In genomic region chr1:64744616-64745015, GRCm38 (mm10) we compare ENCODE assay signal across 27 mouse cellular contexts. TPM values are rescaled to one million over a fixed set of nuclear protein-coding genes. Genes with fewer than 3 reads are reported as not detected.
DNase-seq lines count a peak whose midpoint lies in the region; ATAC-seq and TF ChIP-seq lines count a peak whose summit lies in the region.
"Had no signal": no experiment of that assay in that cellular context is flagged by ENCODE, and none has a peak within 500 bp of the region (broad histone marks: within the 10 kb centered on the region; RNA-seq: fewer than 3 reads in every experiment).

No protein-coding gene starts in this region.

- no peak for TF ChIP-seq POLR2A in myocyte (IDR thresholded peaks at IDR 0.05; ENCODE audit: insufficient read length, low read depth)

- no peak overlapping the region for H3K4me3 ChIP-seq in heart, embryonic 11.5 days (ENCODE audit: low read depth, low read length)
- no peak overlapping the region for H3K4me3 ChIP-seq in myocyte
- H3K4me3 ChIP-seq: embryonic facial prominence, embryonic 13.5 days; embryonic facial prominence, embryonic 15.5 days; erythroblast, embryonic 14.5 days; forebrain, embryonic 10.5 days; forebrain, embryonic 12.5 days had no signal

- ATAC-seq in heart, embryonic 11.5 days (replicated peaks; ENCODE audit: insufficient number of reproducible peaks, low FRiP score, low TSS enrichment): no peak
- ATAC-seq: CD4-positive, CD25-positive, alpha-beta regulatory T cell, adult 4 months; forebrain, embryonic 14.5 days; forebrain, embryonic 16.5 days had no signal

- H3K9ac ChIP-seq in heart, embryonic 11.5 days (ENCODE audit: low read depth, low read length): no peak overlapping the region
- H3K9ac ChIP-seq: embryonic facial prominence, embryonic 13.5 days; embryonic facial prominence, embryonic 15.5 days; forebrain, embryonic 12.5 days had no signal

- H3K4me1 ChIP-seq in heart, embryonic 11.5 days (ENCODE audit: control insufficient read depth, insufficient read depth, low read length): no peaks in the 10 kb centered on the region
- H3K4me1 ChIP-seq: embryonic facial prominence, embryonic 13.5 days; embryonic facial prominence, embryonic 15.5 days; forebrain, embryonic 10.5 days; forebrain, embryonic 12.5 days had no signal

- H3K4me2 ChIP-seq in heart, embryonic 11.5 days: no peak overlapping the region
- H3K4me2 ChIP-seq in myocyte (ENCODE audit: low read depth): peak overlapping the region; percentile 7
- H3K4me2 ChIP-seq: embryonic facial prominence, embryonic 13.5 days; embryonic facial prominence, embryonic 15.5 days; forebrain, embryonic 12.5 days had no signal

- H3K27ac ChIP-seq in heart, embryonic 11.5 days (ENCODE audit: low read depth, low read length): no peak overlapping the region
- H3K27ac ChIP-seq: embryonic facial prominence, embryonic 13.5 days; embryonic facial prominence, embryonic 15.5 days; forebrain, embryonic 10.5 days; forebrain, embryonic 12.5 days had no signal

- no peak overlapping the region for H3ac ChIP-seq in myocyte (ENCODE audit: control insufficient read depth, insufficient read length)

- H3K27me3 ChIP-seq in heart, embryonic 11.5 days (ENCODE audit: control insufficient read depth, insufficient read depth, low read length): no peaks in the 10 kb centered on the region
- H3K27me3 ChIP-seq in myocyte (ENCODE audit: control insufficient read depth, insufficient read depth, insufficient read length): no peaks in the 10 kb centered on the region
- H3K27me3 ChIP-seq: CH12.LX; embryonic facial prominence, embryonic 13.5 days; embryonic facial prominence, embryonic 15.5 days had no signal

- DNase-seq in heart, adult 11 months: peak; percentile 49
- peak; percentile 39 for DNase-seq in NIH3T3 (ENCODE audit: low read depth)
- no peak for DNase-seq in right cerebral cortex, adult 18-20 months
- DNase-seq in kidney, adult 9 months: no peak
- DNase-seq: adrenal gland, adult 2 months; adrenal gland, postnatal 10 days; adrenal gland, postnatal 25 days; B cell, adult 2 months; cerebellum, adult 11 months; cerebellum, adult 18-20 months; cerebellum, adult 8-10 months; cerebellum, adult 9-11 months; cerebellum, postnatal 14 days; cerebellum, postnatal 36 days; embryo, embryonic 11 days had no signal

- H3K79me2 ChIP-seq in myocyte (ENCODE audit: control insufficient read depth, insufficient read depth): no peaks in the 10 kb centered on the region

- H3K9me3 ChIP-seq in heart, embryonic 11.5 days (replicated peaks; ENCODE audit: control insufficient read depth, low read length): no peaks in the 10 kb centered on the region
- H3K9me3 ChIP-seq: embryonic facial prominence, embryonic 13.5 days; embryonic facial prominence, embryonic 15.5 days; forebrain, embryonic 10.5 days; forebrain, embryonic 12.5 days; G1E had no signal

- no peaks in the 10 kb centered on the region for H3K36me3 ChIP-seq in heart, embryonic 11.5 days (ENCODE audit: control insufficient read depth, insufficient read depth, low read length)
- H3K36me3 ChIP-seq in myocyte (ENCODE audit: control insufficient read depth, insufficient read depth): no peaks in the 10 kb centered on the region
- H3K36me3 ChIP-seq: embryonic facial prominence, embryonic 13.5 days; embryonic facial prominence, embryonic 15.5 days; forebrain, embryonic 10.5 days; forebrain, embryonic 12.5 days; G1E had no signal

TF ChIP-seq in myocyte, 11 proteins besides CTCF, POLR2A, EP300 and RAD21:
- TF ChIP-seq REST (IDR thresholded peaks at IDR 0.05; ENCODE audit: insufficient read depth, insufficient read length) (no peak), E2F4 (IDR thresholded peaks at IDR 0.05; ENCODE audit: insufficient read depth) (no peak), USF1 (IDR thresholded peaks at IDR 0.05; ENCODE audit: low read depth) (no peak), MAX (IDR thresholded peaks at IDR 0.05; ENCODE audit: low read depth) (no peak), MYOG (IDR thresholded peaks at IDR 0.05; ENCODE audit: control insufficient read depth in 1 of 3, insufficient read depth in 1 of 3, insufficient read length in 2 of 3, low read depth in 2 of 3) (no peak), POLR2AphosphoS2 (IDR thresholded peaks at IDR 0.05; ENCODE audit: insufficient read length, low read depth) (no peak), TCF3 (IDR thresholded peaks at IDR 0.05; ENCODE audit: insufficient read length, low read depth) (no peak), MYOD1 (IDR thresholded peaks at IDR 0.05; ENCODE audit: control insufficient read depth in 1 of 3, insufficient read length in 2 of 3, low read depth in 2 of 3) (no peak), TCF12 (IDR thresholded peaks at IDR 0.05; ENCODE audit: insufficient read depth, poor library complexity, severe bottlenecking) (no peak), SRF (IDR thresholded peaks at IDR 0.05; ENCODE audit: control insufficient read depth, insufficient read length, low read depth) (no peak), CEBPB (IDR thresholded peaks at IDR 0.05; ENCODE audit: insufficient read depth, poor library complexity, severe bottlenecking) (no peak)

RNA-seq across cellular contexts. Expression of gene Fzd5, which starts 7.1 kb away (rescaled TPM):
- 1.4 and 2.2 TPM in 2 replicates for polyA plus RNA-seq in heart, embryonic 11.5 days (2014; fragmentation: Nextera tagmentation; extraction: Ambion mirVana)
- polyA plus RNA-seq in myocyte (2012; fragmentation: generic; extraction: Trizol): 2.1 TPM

RNA-seq across cellular contexts. Expression of gene Ccnyl1, which starts 54.4 kb away (rescaled TPM):
- polyA plus RNA-seq in heart, embryonic 11.5 days (2014; fragmentation: Nextera tagmentation; extraction: Ambion mirVana): 6.1 and 6.8 TPM in 2 replicates
- polyA plus RNA-seq in myocyte (2012; fragmentation: generic; extraction: Trizol): 16.0 TPM

Comparison
In these comparisons a context has a peak if more than half of its experiments do, and no peak if none do; other contexts are left out.
1. DNase-seq: peak in heart, adult 11 months (single experiment) and NIH3T3 (single experiment); none in right cerebral cortex, adult 18-20 months (single experiment) and kidney, adult 9 months (single experiment).